Mouse (Mus musculus): ENCODE data around the gene Cyp2g1. TPM values are rescaled to one million over a fixed set of nuclear protein-coding genes. Genes with fewer than 3 reads are reported as not detected.

Gene Cyp2g1
- polyA plus RNA-seq (2014; fragmentation: Illumina TruSeq; extraction: RNeasy Lipid Tissue Mini Kit (QIAGEN cat#74804); ENCODE audit: low read depth, low replicate concordance) = not detected

GRCm38 (mm10) chr7:26808592-26808991, at the start of gene Cyp2g1:
TSS of gene Cyp2g1 (plus strand) at chr7:26808892.

GRCm38 (mm10) chr7:26835059-26835458, 26.4 kb downstream of the Cyp2g1 start, which contains the start of gene Cyp2a5:
TSS of gene Cyp2a5 (plus strand) at chr7:26835305.

Other genes starting within 250 kb of the Cyp2g1 start
- not detected for gene Vmn1r185, start 190.4 kb upstream of the Cyp2g1 start, polyA plus RNA-seq (2014; fragmentation: Illumina TruSeq; extraction: RNeasy Lipid Tissue Mini Kit (QIAGEN cat#74804); ENCODE audit: low read depth, low replicate concordance)
- gene Cyp2b23, start 122.5 kb upstream of the Cyp2g1 start, polyA plus RNA-seq (2014; fragmentation: Illumina TruSeq; extraction: RNeasy Lipid Tissue Mini Kit (QIAGEN cat#74804); ENCODE audit: low read depth, low replicate concordance) = not detected
- gene Cyp2b19, start 51.8 kb upstream of the Cyp2g1 start, polyA plus RNA-seq (2014; fragmentation: Illumina TruSeq; extraction: RNeasy Lipid Tissue Mini Kit (QIAGEN cat#74804); ENCODE audit: low read depth, low replicate concordance) = not detected
- gene Cyp2a5, start 26.4 kb downstream of the Cyp2g1 start, polyA plus RNA-seq (2014; fragmentation: Illumina TruSeq; extraction: RNeasy Lipid Tissue Mini Kit (QIAGEN cat#74804); ENCODE audit: low read depth, low replicate concordance) = not detected
- gene Cyp2a22, start 130.5 kb downstream of the Cyp2g1 start, polyA plus RNA-seq (2014; fragmentation: Illumina TruSeq; extraction: RNeasy Lipid Tissue Mini Kit (QIAGEN cat#74804); ENCODE audit: low read depth, low replicate concordance) = not detected
- not detected for gene Cyp2a12, start 220.2 kb downstream of the Cyp2g1 start, polyA plus RNA-seq (2014; fragmentation: Illumina TruSeq; extraction: RNeasy Lipid Tissue Mini Kit (QIAGEN cat#74804); ENCODE audit: low read depth, low replicate concordance)